Mouse (Mus musculus): Measurements from ENCODE around the gene Serpinb1c. TPM values are rescaled to one million over a fixed set of nuclear protein-coding genes. Genes with fewer than 3 reads are reported as not detected.
"Not testable (repeated sequence)": the region's sequence is repeated elsewhere in the genome, so short reads cannot be mapped to it uniquely, and the experiment has no call there.

Serpinb1c gene
- polyA plus RNA-seq (2015; fragmentation: Nextera tagmentation; extraction: Ambion mirVana): not detected in 2 replicates

GRCm38 (mm10) chr13:32898111-32898510 lies at the start of gene Serpinb1c:
TSS of gene Serpinb1c (minus strand) at chr13:32898211.
- Histone ChIP-seq H3K27ac (no peak within 1 kb of the TSS), H3K4me2 (replicated peaks) (no peak within 1 kb of the TSS), H3K36me3 (no peaks in the 10 kb centered on the region), H3K27me3 (no peaks in the 10 kb centered on the region), H3K4me3 (no peak within 1 kb of the TSS), H3K9me3 (no peaks in the 10 kb centered on the region), H3K4me1 (no peaks in the 10 kb centered on the region), H3K9ac (no peak within 1 kb of the TSS)
- 84% methylated on average over 2 of the region's 2 CpGs for WGBS
- ATAC-seq (ENCODE audit: low FRiP score, low read depth): no peak

DNA sequence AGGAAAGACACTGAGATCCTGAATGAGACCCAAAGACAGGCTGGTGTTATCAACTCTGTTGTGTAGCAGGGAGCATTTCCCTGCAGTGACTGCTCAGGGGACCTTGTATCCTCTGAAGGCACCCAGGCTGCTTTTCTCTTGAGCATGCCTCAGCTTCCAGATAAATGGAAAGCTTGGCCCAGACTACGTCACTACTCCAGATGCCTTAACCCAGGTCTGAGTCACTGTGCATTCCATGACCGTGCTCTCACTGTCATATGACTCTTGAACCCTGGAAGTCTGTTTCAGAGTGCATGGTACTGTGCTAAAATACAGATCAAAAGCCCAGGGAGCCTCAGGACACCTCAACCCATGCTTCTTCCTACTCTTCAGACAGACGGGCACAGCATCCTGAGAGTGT lies 41.2 kb upstream of the Serpinb1c start:
- not testable (repeated sequence) for H3K9ac ChIP-seq; H3K4me1 ChIP-seq; H3K4me3 ChIP-seq; H3K9me3 ChIP-seq; H3K36me3 ChIP-seq; ATAC-seq (ENCODE audit: low FRiP score, low read depth); H3K4me2 ChIP-seq (replicated peaks); H3K27ac ChIP-seq; H3K27me3 ChIP-seq
- 72% methylated on average over 3 of the region's 3 CpGs for WGBS

DNA sequence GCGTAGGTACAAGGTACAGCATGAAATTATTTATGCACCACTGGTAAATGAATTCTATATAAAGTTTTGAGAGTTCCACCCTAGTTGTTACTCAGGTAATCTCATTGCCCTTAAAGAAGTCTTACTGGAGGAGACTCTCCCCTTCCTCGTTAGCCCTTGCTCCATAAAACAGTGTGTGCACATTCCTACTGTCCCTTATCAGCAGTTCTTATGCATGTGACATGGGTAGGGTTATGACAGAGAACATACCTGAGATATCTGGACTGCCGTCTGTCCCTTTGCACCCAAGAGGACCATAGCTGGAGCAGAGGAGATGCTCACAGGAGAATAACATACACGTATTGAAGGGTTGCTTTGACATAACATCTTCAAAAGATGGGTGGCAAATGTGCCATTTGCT lies 40.3 kb upstream of the Serpinb1c start:
- H3K36me3 ChIP-seq; H3K27ac ChIP-seq; H3K4me3 ChIP-seq; H3K4me2 ChIP-seq (replicated peaks); H3K9ac ChIP-seq; ATAC-seq (ENCODE audit: low FRiP score, low read depth); H3K4me1 ChIP-seq; H3K9me3 ChIP-seq; H3K27me3 ChIP-seq: not testable (repeated sequence)
- WGBS: 76% methylated on average over 4 of the region's 4 CpGs

DNA sequence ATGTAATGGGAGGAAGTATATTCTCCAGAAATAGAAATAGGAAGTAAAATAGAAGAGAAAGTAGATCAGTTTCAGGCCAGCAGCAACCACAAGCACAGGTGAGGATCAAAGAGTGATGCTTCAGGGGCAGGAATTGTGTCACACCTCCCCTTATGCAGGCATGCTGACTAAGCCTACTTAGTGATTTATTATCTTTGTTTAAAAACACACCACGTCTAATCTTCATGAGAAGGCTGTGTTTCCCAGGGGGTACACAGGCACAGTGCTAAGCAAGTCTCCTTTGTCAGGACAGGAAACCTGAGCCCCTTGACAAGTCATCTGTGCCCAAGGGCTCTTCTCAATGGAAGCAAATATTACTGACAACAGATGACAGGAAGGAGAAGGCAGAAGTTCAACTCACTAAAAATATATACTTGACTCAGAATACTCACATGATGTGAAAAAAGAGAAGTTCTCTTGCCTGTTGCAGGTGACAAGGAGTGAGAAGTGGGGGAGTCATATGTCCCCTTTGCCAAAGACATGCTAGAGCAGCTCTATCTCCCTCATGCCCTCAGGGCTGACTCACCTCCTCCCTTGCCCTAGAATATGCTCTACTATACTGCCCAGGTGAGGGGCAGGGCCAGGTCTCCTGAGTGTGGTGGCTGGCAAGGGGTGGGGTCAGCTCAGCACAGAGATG lies 36.8 kb upstream of the Serpinb1c start:
- no peak overlapping the region for H3K9ac ChIP-seq
- no peak for ATAC-seq (ENCODE audit: low FRiP score, low read depth)
- WGBS: 17% methylated on average over 1 of the region's 1 CpGs
- no peaks in the 10 kb centered on the region for H3K9me3 ChIP-seq
- H3K36me3 ChIP-seq: no peaks in the 10 kb centered on the region
- no peaks in the 10 kb centered on the region for H3K4me1 ChIP-seq
- H3K4me3 ChIP-seq: no peak overlapping the region
- no peak overlapping the region for H3K4me2 ChIP-seq (replicated peaks)
- no peak overlapping the region for H3K27ac ChIP-seq
- no peaks in the 10 kb centered on the region for H3K27me3 ChIP-seq

DNA sequence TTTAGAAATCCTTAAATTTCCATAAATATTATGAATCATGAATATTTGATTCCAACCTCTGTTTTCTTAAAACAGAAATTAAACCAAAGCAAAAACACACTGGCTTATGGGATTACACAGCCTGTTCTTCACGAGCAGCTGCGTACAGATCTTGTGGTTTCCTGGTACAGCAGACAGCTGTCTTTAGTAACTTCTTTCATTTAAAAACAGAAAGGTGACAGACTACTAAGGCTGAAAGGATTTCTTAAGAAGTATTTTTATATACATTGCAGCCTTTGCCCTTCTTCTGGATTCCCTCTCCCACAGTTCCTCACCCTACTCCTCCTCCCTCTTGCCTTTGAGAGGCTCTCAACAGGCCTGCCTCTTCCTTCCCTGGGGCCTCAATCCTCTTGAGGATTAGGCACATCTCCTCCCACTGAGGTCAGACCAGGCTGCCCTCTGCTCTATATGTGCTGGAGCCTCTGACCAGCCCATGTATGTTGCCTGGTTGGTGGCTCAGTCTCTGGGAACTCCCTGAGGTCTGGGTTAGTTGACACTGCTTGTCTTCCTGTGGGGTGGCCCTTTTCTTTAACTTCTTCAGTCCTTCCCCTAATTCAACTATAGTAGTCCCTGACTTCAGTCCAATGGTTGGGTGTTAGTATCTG lies 31.2 kb upstream of the Serpinb1c start:
- H3K9me3 ChIP-seq: no peaks in the 10 kb centered on the region
- no peak overlapping the region for H3K4me2 ChIP-seq (replicated peaks)
- no peak for ATAC-seq (ENCODE audit: low FRiP score, low read depth)
- no peaks in the 10 kb centered on the region for H3K36me3 ChIP-seq
- H3K4me1 ChIP-seq: no peaks in the 10 kb centered on the region
- no peak overlapping the region for H3K4me3 ChIP-seq
- no peak overlapping the region for H3K9ac ChIP-seq
- 74% methylated on average over 2 of the region's 2 CpGs for WGBS
- no peak overlapping the region for H3K27ac ChIP-seq
- H3K27me3 ChIP-seq: no peaks in the 10 kb centered on the region

GRCm38 (mm10) chr13:32927241-32927640 lies 29.2 kb upstream of the Serpinb1c start:
- no peaks in the 10 kb centered on the region for H3K4me1 ChIP-seq
- 78% methylated on average over 1 of the region's 1 CpGs for WGBS

DNA sequence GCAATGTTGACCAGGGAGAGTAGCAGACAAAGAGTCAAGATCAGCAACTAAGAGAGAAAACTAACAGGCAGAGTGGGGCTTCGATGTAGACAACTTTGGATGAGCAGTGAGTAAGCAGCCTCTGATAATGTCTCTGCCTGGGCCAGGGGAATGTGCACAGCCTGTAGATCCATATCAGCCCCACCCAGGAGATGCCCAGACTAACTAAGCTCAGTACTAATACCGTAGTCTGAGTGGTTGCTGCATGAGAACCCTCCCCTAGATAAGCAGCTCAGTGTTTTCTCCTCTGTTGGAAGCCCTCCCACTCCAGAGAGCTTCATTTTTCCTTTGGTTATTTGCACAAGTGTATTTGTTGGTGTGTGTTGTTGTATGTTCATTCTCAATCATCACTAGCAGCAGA lies 28.6 kb upstream of the Serpinb1c start:
- Histone ChIP-seq H3K9me3 (no peaks in the 10 kb centered on the region), H3K9ac (no peak overlapping the region), H3K4me3 (no peak overlapping the region), H3K4me1 (no peaks in the 10 kb centered on the region), H3K36me3 (no peaks in the 10 kb centered on the region), H3K27ac (no peak overlapping the region), H3K27me3 (no peaks in the 10 kb centered on the region), H3K4me2 (replicated peaks) (no peak overlapping the region)
- no peak for ATAC-seq (ENCODE audit: low FRiP score, low read depth)
- 92% methylated on average over 2 of the region's 2 CpGs for WGBS

More at GRCm38 (mm10) chr13:32927241-32927640, 29.2 kb upstream of the Serpinb1c start:
- Histone ChIP-seq H3K27ac (no peak overlapping the region), H3K36me3 (no peaks in the 10 kb centered on the region), H3K9ac (no peak overlapping the region), H3K27me3 (no peaks in the 10 kb centered on the region), H3K4me2 (replicated peaks) (no peak overlapping the region), H3K9me3 (no peaks in the 10 kb centered on the region), H3K4me3 (no peak overlapping the region)
- no peak for ATAC-seq (ENCODE audit: low FRiP score, low read depth)

GRCm38 (mm10) chr13:32924578-32925360 lies 26.8 kb upstream of the Serpinb1c start:
- H3K4me3 ChIP-seq: no peak overlapping the region
- no peak overlapping the region for H3K27ac ChIP-seq
- H3K9me3 ChIP-seq: no peaks in the 10 kb centered on the region
- H3K9ac ChIP-seq: no peak overlapping the region
- no peaks in the 10 kb centered on the region for H3K27me3 ChIP-seq
- no peaks in the 10 kb centered on the region for H3K4me1 ChIP-seq
- no peaks in the 10 kb centered on the region for H3K36me3 ChIP-seq
- whole genome bisulfite sequencing: 59% methylated on average over 7 of the region's 7 CpGs
- ATAC-seq (ENCODE audit: low FRiP score, low read depth): no peak
- no peak overlapping the region for H3K4me2 ChIP-seq (replicated peaks)

- no peak overlapping the region for H3K9ac ChIP-seq
- H3K27ac ChIP-seq: no peak overlapping the region
- H3K27me3 ChIP-seq: no peaks in the 10 kb centered on the region
- no peak for ATAC-seq (ENCODE audit: low FRiP score, low read depth)
- H3K4me3 ChIP-seq: no peak overlapping the region
- no peak overlapping the region for H3K4me2 ChIP-seq (replicated peaks)
- H3K4me1 ChIP-seq: no peaks in the 10 kb centered on the region
- no peaks in the 10 kb centered on the region for H3K9me3 ChIP-seq
- H3K36me3 ChIP-seq: no peaks in the 10 kb centered on the region
Observed at GRCm38 (mm10) chr13:32922622-32923021, 24.6 kb upstream of the Serpinb1c start.

GRCm38 (mm10) chr13:32912770-32913380 lies 14.9 kb upstream of the Serpinb1c start:
- no peaks in the 10 kb centered on the region for H3K9me3 ChIP-seq
- no peaks in the 10 kb centered on the region for H3K36me3 ChIP-seq
- H3K4me1 ChIP-seq: no peaks in the 10 kb centered on the region
- no peak for ATAC-seq (ENCODE audit: low FRiP score, low read depth)
- no peak overlapping the region for H3K27ac ChIP-seq
- no peak overlapping the region for H3K4me3 ChIP-seq
- H3K4me2 ChIP-seq (replicated peaks): no peak overlapping the region
- no peaks in the 10 kb centered on the region for H3K27me3 ChIP-seq
- no peak overlapping the region for H3K9ac ChIP-seq

DNA sequence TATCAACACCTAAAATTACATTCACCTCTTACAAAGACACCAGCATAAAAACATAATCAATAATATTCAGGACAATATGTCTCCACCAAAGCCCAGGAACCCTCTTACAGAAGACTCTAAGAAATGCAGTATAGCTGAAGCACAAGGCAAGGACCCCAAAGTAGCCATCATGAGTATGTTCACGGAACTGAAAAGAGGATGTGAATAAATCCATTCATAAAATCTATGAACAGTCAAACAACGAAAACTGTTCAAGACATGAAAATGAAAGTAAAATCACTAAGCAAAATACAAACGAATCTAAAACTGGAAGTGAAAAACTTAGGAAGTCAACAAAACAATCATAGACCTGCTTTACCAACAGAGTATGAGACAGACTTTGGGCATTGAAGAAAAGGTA lies 10.2 kb upstream of the Serpinb1c start:
- Histone ChIP-seq H3K36me3 (no peaks in the 10 kb centered on the region), H3K27me3 (no peaks in the 10 kb centered on the region), H3K27ac (no peak overlapping the region), H3K4me1 (no peaks in the 10 kb centered on the region), H3K9me3 (no peaks in the 10 kb centered on the region), H3K9ac (no peak overlapping the region), H3K4me2 (replicated peaks) (no peak overlapping the region), H3K4me3 (no peak overlapping the region)
- no peak for ATAC-seq (ENCODE audit: low FRiP score, low read depth)
- 84% methylated on average over 3 of the region's 3 CpGs for WGBS

DNA sequence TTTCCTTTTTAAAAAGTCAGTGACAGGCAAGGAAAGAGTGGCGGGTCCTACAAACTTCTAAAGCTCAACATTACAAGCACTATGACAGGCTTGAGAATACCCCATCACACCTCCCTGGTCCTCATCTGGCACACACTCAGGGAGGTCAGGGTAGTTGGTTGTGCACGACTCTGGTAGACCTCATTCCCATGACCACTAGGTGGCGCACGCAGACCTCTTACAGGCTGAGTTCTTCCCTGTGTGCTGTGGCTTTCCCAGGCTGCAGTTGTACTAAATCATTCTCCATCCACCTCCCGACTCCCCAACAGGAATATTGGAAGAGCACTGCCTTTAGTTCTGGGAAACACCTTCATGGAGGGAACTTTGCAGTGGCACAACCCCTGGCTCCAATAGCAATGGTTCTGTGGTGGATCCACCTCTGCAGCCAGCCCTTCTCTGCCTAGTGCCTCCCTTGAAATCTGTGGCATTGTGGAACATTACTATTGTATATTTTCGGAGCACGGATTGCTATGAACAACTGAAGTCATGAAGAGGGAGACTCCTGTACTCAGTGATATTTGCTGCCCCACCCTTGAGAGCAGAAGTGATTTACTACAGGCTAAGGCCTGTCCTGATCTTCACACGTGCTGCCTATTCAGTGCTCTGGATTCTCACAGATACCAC lies 5.3 kb upstream of the Serpinb1c start:
- peak; percentile 95 for ATAC-seq (ENCODE audit: low FRiP score, low read depth)
- no peak overlapping the region for H3K9ac ChIP-seq
- H3K36me3 ChIP-seq: no peaks in the 10 kb centered on the region
- no peak overlapping the region for H3K27ac ChIP-seq
- H3K4me1 ChIP-seq: no peaks in the 10 kb centered on the region
- no peaks in the 10 kb centered on the region for H3K27me3 ChIP-seq
- no peak overlapping the region for H3K4me2 ChIP-seq (replicated peaks)
- no peak overlapping the region for H3K4me3 ChIP-seq
- H3K9me3 ChIP-seq: no peaks in the 10 kb centered on the region
- WGBS: 33% methylated on average over 8 of the region's 8 CpGs

All from limb, embryonic 13.5 days (tissue).